Mouse (Mus musculus): ENCODE measurements around the gene Klhl36. TPM values are rescaled to one million over a fixed set of nuclear protein-coding genes. Genes with fewer than 3 reads are reported as not detected.

Gene Klhl36
- polyA plus RNA-seq, 1 experiment from 2014 or later, result 8.6 TPM

DNA sequence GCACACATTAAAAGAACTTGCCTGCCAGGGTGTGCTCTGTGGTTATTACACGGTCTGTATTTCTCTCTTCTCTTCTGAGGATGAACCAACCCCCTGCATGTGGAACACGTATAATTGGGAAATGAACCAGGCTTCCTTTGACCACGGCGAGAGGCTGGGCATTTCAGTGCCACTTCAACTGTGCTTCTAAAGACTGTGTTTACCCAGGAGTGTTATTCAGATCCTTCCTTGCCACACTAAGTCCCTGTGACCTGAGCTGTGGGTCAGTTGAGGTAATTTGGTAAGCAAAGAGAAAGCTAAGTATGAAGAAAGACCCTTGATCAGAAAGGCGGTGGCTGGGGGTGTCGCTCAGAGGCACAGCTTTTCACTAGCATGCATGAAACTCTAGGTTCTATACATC, 19.2 kb downstream of the Klhl36 start:
- Histone ChIP-seq H3K27me3 (replicated peaks; ENCODE audit: control insufficient read depth, insufficient read depth, low read length) (no peaks in the 10 kb centered on the region), H3K9ac (ENCODE audit: low read depth, low read length) (no peak overlapping the region), H3K9me3 (ENCODE audit: control insufficient read depth, low read length) (no peaks in the 10 kb centered on the region), H3K4me2 (ENCODE audit: low read depth, low read length) (no peak overlapping the region), H3K27ac (replicated peaks; ENCODE audit: low read depth, low read length) (no peak overlapping the region), H3K4me3 (ENCODE audit: low read depth, low read length) (no peak overlapping the region), H3K4me1 (ENCODE audit: control insufficient read depth, insufficient read depth, low read length) (0 out of 2 replicates have a peak, but pooled peaks cover 4% of the 10 kb centered on the region), H3K36me3 (ENCODE audit: control insufficient read depth, insufficient read depth, low read length) (no peaks in the 10 kb centered on the region; the same call in 1 of the 2 replicates)
- 47% methylated on average over 6 of the region's 6 CpGs for WGBS
- ATAC-seq (ENCODE audit: low read depth) (no peak), DNase-seq (ENCODE audit: low spot score) (no peak)

DNA sequence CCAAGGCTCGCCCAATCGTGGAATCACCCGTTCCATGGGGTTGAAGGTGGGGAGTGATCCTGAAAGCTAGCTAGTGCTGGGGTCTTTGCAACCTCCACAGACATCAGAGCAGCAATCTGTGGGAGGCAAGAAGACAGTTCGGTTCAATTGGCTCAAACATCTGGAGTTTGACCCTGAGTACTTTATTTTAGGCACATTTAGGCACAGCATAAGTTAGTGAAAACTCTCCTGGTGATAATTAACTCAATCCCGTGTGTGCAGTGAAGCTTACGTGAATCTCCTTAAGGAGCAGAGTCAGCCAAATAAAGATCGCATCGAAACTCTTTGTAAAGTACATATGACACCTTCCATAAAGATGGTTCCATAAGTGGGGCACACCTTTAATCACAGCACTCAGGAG, 19.9 kb downstream of the Klhl36 start:
- 51% methylated on average over 8 of the region's 8 CpGs for WGBS
- Histone ChIP-seq H3K4me2 (ENCODE audit: low read depth, low read length) (no peak overlapping the region), H3K36me3 (ENCODE audit: control insufficient read depth, insufficient read depth, low read length) (no peaks in the 10 kb centered on the region; the same call in 1 of the 2 replicates), H3K9me3 (ENCODE audit: control insufficient read depth, low read length) (no peaks in the 10 kb centered on the region), H3K4me3 (ENCODE audit: low read depth, low read length) (no peak overlapping the region), H3K4me1 (ENCODE audit: control insufficient read depth, insufficient read depth, low read length) (0 out of 2 replicates have a peak, but pooled peaks cover 4% of the 10 kb centered on the region), H3K27ac (replicated peaks; ENCODE audit: low read depth, low read length) (no peak overlapping the region), H3K9ac (ENCODE audit: low read depth, low read length) (no peak overlapping the region), H3K27me3 (replicated peaks; ENCODE audit: control insufficient read depth, insufficient read depth, low read length) (no peaks in the 10 kb centered on the region)
- ATAC-seq (ENCODE audit: low read depth), result no peak
- DNase-seq (ENCODE audit: low spot score), result no peak

DNA sequence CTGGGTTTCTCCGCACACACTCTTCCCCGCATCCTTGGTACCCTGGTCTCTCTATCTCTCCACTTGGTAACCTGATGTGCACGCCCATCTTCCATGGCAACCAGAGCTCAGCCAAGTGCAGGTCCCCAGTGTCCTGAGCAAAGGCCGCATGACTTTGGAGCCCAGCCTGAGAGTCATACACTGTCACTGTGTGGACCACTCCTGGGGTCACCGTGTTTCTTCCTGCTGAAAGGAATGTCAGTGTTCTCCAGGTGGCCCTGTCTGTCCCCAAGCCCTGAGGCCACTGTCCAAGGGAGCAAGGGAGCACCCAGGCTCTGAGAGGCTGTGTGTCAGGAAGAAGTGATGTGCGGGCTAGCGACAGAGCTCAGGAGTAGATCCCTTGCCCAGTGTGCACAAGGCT, 21.2 kb downstream of the Klhl36 start:
- H3K4me2 ChIP-seq (ENCODE audit: low read depth, low read length), result no peak overlapping the region
- H3K27ac ChIP-seq (replicated peaks; ENCODE audit: low read depth, low read length), result no peak overlapping the region
- DNase-seq (ENCODE audit: low spot score) (no peak), ATAC-seq (ENCODE audit: low read depth) (no peak)
- 89% methylated on average over 7 of the region's 7 CpGs for WGBS
- 0 out of 2 replicates have a peak, but pooled peaks cover 4% of the 10 kb centered on the region for H3K4me1 ChIP-seq (ENCODE audit: control insufficient read depth, insufficient read depth, low read length)
- no peaks in the 10 kb centered on the region for H3K27me3 ChIP-seq (replicated peaks; ENCODE audit: control insufficient read depth, insufficient read depth, low read length)
- H3K9ac ChIP-seq (ENCODE audit: low read depth, low read length), result no peak overlapping the region
- H3K4me3 ChIP-seq (ENCODE audit: low read depth, low read length), result no peak overlapping the region
- no peaks in the 10 kb centered on the region; the same call in 1 of the 2 replicates for H3K36me3 ChIP-seq (ENCODE audit: control insufficient read depth, insufficient read depth, low read length)
- no peaks in the 10 kb centered on the region for H3K9me3 ChIP-seq (ENCODE audit: control insufficient read depth, low read length)

DNA sequence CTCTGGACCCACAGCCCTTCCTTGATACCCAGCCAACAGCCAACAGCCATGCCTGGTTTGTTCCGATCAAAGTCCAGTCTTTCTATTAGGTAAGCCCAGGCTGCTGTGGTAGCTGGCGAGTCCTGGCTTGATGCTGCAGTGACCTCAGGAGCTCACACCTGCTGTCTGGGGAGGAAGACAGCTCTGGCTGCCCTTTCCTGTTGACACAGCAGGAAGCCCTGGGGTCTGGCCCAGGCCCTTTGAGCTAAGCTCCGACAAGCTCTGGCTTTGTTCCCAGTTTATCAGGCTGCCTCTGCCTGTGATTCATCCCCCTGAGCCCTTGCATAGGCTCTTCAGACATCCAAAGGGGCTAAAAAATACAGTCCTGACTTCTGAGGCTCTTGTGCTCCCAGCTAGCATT, 23.5 kb downstream of the Klhl36 start:
- Histone ChIP-seq H3K9ac (ENCODE audit: low read depth, low read length) (peak overlapping the region; percentile 19; the same call in 1 of the 2 replicates), H3K4me1 (ENCODE audit: control insufficient read depth, insufficient read depth, low read length) (0 out of 2 replicates have a peak, but pooled peaks cover 4% of the 10 kb centered on the region), H3K4me3 (ENCODE audit: low read depth, low read length) (no peak overlapping the region), H3K4me2 (ENCODE audit: low read depth, low read length) (no peak overlapping the region), H3K36me3 (ENCODE audit: control insufficient read depth, insufficient read depth, low read length) (no peaks in the 10 kb centered on the region), H3K9me3 (ENCODE audit: control insufficient read depth, low read length) (no peaks in the 10 kb centered on the region), H3K27ac (replicated peaks; ENCODE audit: low read depth, low read length) (no peak overlapping the region), H3K27me3 (replicated peaks; ENCODE audit: control insufficient read depth, insufficient read depth, low read length) (no peaks in the 10 kb centered on the region)
- WGBS, result 26% methylated on average over 3 of the region's 3 CpGs
- ATAC-seq (ENCODE audit: low read depth), result peak; percentile 37; the same call in 1 of the 2 replicates
- peak; percentile 80 for DNase-seq (ENCODE audit: low spot score)

DNA sequence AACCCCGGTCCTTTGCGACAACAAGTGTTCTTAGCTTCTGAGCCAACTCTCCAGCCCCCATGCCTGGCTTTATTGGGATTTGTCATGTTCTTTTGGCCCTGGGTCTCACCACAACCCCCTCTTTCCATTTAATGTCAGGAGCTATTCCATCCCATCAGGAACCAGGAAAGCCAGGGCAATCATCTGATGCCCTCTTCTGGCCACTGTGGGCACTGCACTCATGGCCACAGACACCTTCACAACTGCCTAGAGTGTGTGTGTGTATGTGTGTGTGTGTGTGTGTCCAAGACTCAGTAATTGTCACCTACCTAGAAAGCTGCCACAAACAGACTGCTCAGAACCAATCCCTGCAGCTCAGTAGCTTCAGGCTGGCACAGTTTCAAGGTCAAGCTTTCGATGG, 25.1 kb downstream of the Klhl36 start:
- DNase-seq (ENCODE audit: low spot score) (no peak), ATAC-seq (ENCODE audit: low read depth) (no peak)
- Histone ChIP-seq H3K9me3 (ENCODE audit: control insufficient read depth, low read length) (no peaks in the 10 kb centered on the region), H3K4me3 (ENCODE audit: low read depth, low read length) (no peak overlapping the region), H3K27me3 (replicated peaks; ENCODE audit: control insufficient read depth, insufficient read depth, low read length) (no peaks in the 10 kb centered on the region), H3K36me3 (ENCODE audit: control insufficient read depth, insufficient read depth, low read length) (no peaks in the 10 kb centered on the region), H3K4me1 (ENCODE audit: control insufficient read depth, insufficient read depth, low read length) (0 out of 2 replicates have a peak, but pooled peaks cover 4% of the 10 kb centered on the region), H3K9ac (ENCODE audit: low read depth, low read length) (no peak overlapping the region), H3K4me2 (ENCODE audit: low read depth, low read length) (no peak overlapping the region), H3K27ac (replicated peaks; ENCODE audit: low read depth, low read length) (no peak overlapping the region)
- WGBS, result 88% methylated on average over 3 of the region's 3 CpGs

DNA sequence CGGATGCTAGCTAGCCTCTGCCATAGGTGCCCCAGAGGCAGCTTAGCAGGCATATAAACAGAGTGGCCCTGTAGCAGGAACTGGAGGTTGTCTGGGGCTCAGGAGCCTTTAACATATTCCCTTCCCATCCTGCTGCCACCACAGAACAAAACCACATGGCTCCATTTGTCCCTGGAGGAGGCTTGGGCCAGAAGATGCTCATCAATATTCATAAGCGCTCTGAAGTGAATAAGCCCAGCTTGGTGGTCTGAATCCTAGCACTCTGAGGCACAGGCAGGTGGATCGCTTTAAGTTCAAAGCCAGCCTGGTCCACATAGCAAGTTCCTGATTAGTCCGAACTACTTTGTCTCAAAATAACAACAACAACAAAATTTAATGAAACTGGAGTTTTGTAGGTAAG, 25.9 kb downstream of the Klhl36 start:
- 57% methylated on average over 4 of the region's 4 CpGs for WGBS
- no peak for DNase-seq (ENCODE audit: low spot score)
- Histone ChIP-seq H3K4me1 (ENCODE audit: control insufficient read depth, insufficient read depth, low read length) (0 out of 2 replicates have a peak, but pooled peaks cover 4% of the 10 kb centered on the region), H3K4me3 (ENCODE audit: low read depth, low read length) (no peak overlapping the region), H3K9me3 (ENCODE audit: control insufficient read depth, low read length) (no peaks in the 10 kb centered on the region), H3K4me2 (ENCODE audit: low read depth, low read length) (no peak overlapping the region), H3K9ac (ENCODE audit: low read depth, low read length) (no peak overlapping the region), H3K36me3 (ENCODE audit: control insufficient read depth, insufficient read depth, low read length) (no peaks in the 10 kb centered on the region), H3K27ac (replicated peaks; ENCODE audit: low read depth, low read length) (no peak overlapping the region), H3K27me3 (replicated peaks; ENCODE audit: control insufficient read depth, insufficient read depth, low read length) (no peaks in the 10 kb centered on the region)
- no peak for ATAC-seq (ENCODE audit: low read depth)

DNA sequence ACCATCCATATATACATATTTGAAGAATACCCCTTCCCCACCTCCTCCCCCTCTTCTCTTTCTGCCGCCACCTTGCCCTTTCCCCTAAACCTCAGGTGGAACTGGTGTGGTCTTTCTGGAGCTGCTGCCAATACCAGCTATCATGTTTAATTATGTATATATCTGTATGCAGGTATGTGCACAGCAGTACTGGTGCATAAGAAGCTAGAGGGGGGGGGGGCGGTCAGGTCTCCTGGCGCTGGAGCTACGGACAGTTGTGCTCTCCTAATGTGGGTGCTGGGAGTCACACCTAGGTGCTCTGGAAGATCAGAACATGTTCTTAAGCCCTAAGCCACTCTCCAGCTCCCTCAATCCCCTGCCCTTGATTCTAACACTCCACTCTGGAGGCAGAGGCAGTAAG, 35.0 kb downstream of the Klhl36 start:
- Histone ChIP-seq H3K36me3 (ENCODE audit: control insufficient read depth, insufficient read depth, low read length) (no peaks in the 10 kb centered on the region), H3K9ac (ENCODE audit: low read depth, low read length) (no peak overlapping the region), H3K27me3 (replicated peaks; ENCODE audit: control insufficient read depth, insufficient read depth, low read length) (peaks cover 18% of the 10 kb centered on the region), H3K9me3 (ENCODE audit: control insufficient read depth, low read length) (no peaks in the 10 kb centered on the region), H3K4me3 (ENCODE audit: low read depth, low read length) (no peak overlapping the region), H3K27ac (replicated peaks; ENCODE audit: low read depth, low read length) (no peak overlapping the region), H3K4me1 (ENCODE audit: control insufficient read depth, insufficient read depth, low read length) (no peaks in the 10 kb centered on the region; the same call in 1 of the 2 replicates), H3K4me2 (ENCODE audit: low read depth, low read length) (no peak overlapping the region)
- 75% methylated on average over 4 of the region's 4 CpGs for WGBS
- no peak for DNase-seq (ENCODE audit: low spot score)
- ATAC-seq (ENCODE audit: low read depth), result no peak

DNA sequence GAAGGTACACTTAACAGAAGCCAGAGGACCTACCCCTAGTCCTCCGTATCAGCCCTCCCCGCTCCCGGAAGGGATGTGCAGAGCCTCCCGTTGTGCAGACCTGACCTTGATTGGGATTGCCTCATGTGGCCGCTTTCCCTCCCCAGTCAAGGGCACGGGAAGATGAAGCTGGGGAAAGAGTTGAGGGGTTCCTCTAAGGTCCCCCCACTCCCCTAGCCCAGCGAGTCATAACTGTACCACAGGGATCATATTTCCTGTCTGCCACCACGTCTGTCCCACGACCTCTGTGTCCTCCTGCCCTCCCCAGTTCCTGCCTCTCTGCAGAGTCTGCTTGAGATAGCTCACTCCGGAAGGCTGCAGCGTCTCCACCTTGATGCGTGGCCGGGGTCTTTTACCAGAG, 35.9 kb downstream of the Klhl36 start:
- 21% methylated on average over 13 of the region's 13 CpGs for WGBS
- no peaks in the 10 kb centered on the region for H3K9me3 ChIP-seq (ENCODE audit: control insufficient read depth, low read length)
- H3K27me3 ChIP-seq (replicated peaks; ENCODE audit: control insufficient read depth, insufficient read depth, low read length), result peaks cover 18% of the 10 kb centered on the region
- no peak overlapping the region for H3K4me2 ChIP-seq (ENCODE audit: low read depth, low read length)
- no peaks in the 10 kb centered on the region; the same call in 1 of the 2 replicates for H3K4me1 ChIP-seq (ENCODE audit: control insufficient read depth, insufficient read depth, low read length)
- no peak for DNase-seq (ENCODE audit: low spot score)
- H3K9ac ChIP-seq (ENCODE audit: low read depth, low read length), result no peak overlapping the region
- H3K27ac ChIP-seq (replicated peaks; ENCODE audit: low read depth, low read length), result no peak overlapping the region; the same call in 1 of the 2 replicates
- no peak for ATAC-seq (ENCODE audit: low read depth)
- H3K4me3 ChIP-seq (ENCODE audit: low read depth, low read length), result no peak overlapping the region
- H3K36me3 ChIP-seq (ENCODE audit: control insufficient read depth, insufficient read depth, low read length), result no peaks in the 10 kb centered on the region

DNA sequence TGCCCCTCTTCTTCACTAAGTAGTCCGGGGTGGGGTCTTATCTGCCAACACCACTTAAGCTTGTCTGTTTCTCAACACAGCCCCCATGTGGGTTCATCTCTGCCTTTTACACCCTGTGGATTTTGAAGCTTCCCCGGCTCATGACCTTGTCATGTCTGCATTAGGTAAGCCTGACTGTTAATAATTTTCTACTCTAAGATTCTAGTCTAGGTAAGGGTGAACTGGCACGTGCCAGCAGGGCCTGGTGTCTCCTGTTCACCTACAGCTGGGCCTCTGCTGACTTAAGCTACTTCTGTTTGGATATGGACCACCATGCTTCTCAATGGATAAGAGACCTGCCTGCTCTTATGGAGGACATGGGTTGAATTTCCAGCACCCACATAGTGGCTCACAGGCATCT, 39.3 kb downstream of the Klhl36 start:
- H3K9ac ChIP-seq (ENCODE audit: low read depth, low read length), result no peak overlapping the region
- DNase-seq (ENCODE audit: low spot score), result no peak
- H3K4me2 ChIP-seq (ENCODE audit: low read depth, low read length), result no peak overlapping the region
- no peak overlapping the region for H3K4me3 ChIP-seq (ENCODE audit: low read depth, low read length)
- WGBS, result 74% methylated on average over 3 of the region's 3 CpGs
- peaks cover 18% of the 10 kb centered on the region for H3K27me3 ChIP-seq (replicated peaks; ENCODE audit: control insufficient read depth, insufficient read depth, low read length)
- H3K4me1 ChIP-seq (ENCODE audit: control insufficient read depth, insufficient read depth, low read length), result no peaks in the 10 kb centered on the region; the same call in 1 of the 2 replicates
- ATAC-seq (ENCODE audit: low read depth), result no peak
- H3K9me3 ChIP-seq (ENCODE audit: control insufficient read depth, low read length), result no peaks in the 10 kb centered on the region
- H3K36me3 ChIP-seq (ENCODE audit: control insufficient read depth, insufficient read depth, low read length), result no peaks in the 10 kb centered on the region
- no peak overlapping the region for H3K27ac ChIP-seq (replicated peaks; ENCODE audit: low read depth, low read length)
